Mouse (Mus musculus): Measurements from ENCODE around the gene Kank3. TPM values are rescaled to one million over a fixed set of nuclear protein-coding genes. Genes with fewer than 3 reads are reported as not detected.

Gene Kank3
- polyA plus RNA-seq (2015; fragmentation: Nextera tagmentation; extraction: Ambion mirVana) = 29.3 and 30.3 TPM in 2 replicates

GRCm38 (mm10) chr17:33810334-33811141, at the start of gene Kank3:
TSS of gene Kank3 (plus strand) at chr17:33810519.

DNA sequence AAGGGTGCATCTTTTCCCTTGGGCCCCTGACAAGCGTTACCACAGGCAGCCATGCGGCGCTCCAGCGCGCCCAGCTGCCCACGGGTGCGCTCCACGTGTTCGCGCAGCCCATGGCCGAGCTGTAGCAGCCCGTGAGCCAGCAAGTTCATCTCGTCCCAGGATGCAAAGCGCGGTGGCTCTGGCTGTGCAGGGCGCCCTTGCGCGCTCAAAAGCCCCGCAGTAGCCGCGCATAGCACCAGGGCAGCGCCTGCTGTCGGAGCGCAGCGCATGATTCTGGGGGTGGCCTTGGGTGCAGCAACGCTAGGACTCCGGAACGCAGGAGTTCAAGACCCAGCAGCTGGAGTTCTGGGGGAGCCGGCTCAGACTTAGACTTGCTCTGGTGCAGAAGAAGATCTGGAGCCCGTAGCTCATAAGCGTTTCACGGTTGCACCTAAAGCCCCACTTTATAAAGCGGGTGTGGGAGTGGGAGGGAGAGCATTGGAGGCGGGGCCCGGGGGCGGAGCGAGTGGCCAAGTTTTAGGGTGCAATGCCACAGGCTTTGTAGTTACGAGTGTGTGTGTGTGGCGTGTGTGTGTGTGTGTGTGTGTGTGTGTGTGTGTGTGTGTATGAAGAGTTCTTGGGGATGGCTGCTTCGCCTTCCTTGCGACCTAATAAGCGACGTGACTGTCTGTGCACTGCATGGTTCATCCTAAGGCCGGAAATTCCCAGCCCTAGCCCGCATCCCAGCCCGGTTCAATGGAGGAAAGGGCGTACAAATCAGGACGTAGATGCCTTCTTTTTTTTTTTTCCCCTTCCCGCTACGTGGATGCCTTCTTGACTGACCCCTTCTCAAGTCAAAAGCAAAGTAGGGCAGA, 29.0 kb upstream of the Kank3 start, which contains the start of gene Angptl4:
TSS of gene Angptl4 (minus strand) at position 707 of the 854 bp plus-strand sequence.

DNA sequence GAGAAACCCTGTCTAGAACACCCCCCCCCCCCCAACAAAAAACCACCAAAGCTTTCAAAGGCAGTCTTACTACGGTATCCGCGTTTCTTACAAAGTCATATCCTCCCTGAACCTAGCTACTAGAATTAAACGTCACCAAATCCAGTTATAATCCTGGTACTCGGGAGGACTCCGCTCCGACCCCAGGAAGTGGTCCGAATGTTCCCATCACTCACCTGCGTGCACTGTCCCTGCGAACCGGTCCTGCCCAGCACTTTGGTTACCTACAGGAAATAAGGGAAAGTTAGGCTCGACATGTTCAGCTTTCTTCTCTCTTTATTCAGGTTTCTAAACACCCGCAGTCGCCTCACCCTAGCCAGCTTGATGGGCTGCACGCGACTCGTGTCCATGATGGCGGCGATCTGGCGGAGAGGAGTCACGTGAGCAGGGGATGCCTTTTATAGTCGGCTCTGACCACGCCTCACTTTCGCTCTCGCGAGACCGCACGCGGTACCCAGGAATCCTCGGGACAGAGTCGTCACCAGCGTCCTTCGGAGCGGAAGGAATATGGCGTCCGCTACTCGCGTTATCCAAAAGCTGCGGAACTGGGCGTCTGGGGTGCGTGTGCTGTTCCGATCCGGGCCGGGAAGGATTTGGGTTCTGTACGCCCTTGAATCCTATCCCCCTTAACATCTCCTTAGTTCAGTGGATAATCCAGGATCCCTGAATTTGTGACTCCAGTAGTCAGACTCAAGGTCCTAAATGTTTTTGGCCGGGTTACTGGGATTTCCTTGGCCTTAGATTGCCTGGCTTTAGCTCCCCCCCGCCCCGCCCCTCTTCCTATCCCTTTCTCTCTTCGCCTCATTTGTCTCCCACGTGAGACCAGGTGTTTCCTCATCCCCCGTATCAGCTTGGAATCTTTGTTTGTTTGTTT, 14.0 kb downstream of the Kank3 start, which contains the start of the genes Rps28 and Ndufa7:
TSS of gene Rps28 (minus strand) at position 479 of the 913 bp plus-strand sequence.
TSS of gene Ndufa7 (plus strand) at position 489 of the 913 bp plus-strand sequence.

GRCm38 (mm10) chr17:33842966-33843795, 32.9 kb downstream of the Kank3 start, which contains the start of gene Cd320:
TSS of gene Cd320 (plus strand) at chr17:33843091.

Other genes starting within 250 kb of the Kank3 start
- gene Zfp414, start 181.4 kb upstream of the Kank3 start, polyA plus RNA-seq (2015; fragmentation: Nextera tagmentation; extraction: Ambion mirVana) = 24.4 and 25.3 TPM in 2 replicates
- 0.26 and 0.29 TPM in 2 replicates for gene Pram1, start 172.5 kb upstream of the Kank3 start, polyA plus RNA-seq (2015; fragmentation: Nextera tagmentation; extraction: Ambion mirVana)
- 96.2 and 131 TPM in 2 replicates for gene Hnrnpm, start 123.7 kb upstream of the Kank3 start, polyA plus RNA-seq (2015; fragmentation: Nextera tagmentation; extraction: Ambion mirVana)
- gene March2, start 91.8 kb upstream of the Kank3 start, polyA plus RNA-seq (2015; fragmentation: Nextera tagmentation; extraction: Ambion mirVana) = 75.3 and 77.9 TPM in 2 replicates
- 235 and 237 TPM in 2 replicates for gene Rab11b, start 50.0 kb upstream of the Kank3 start, polyA plus RNA-seq (2015; fragmentation: Nextera tagmentation; extraction: Ambion mirVana)
- gene Angptl4, start 28.7 kb upstream of the Kank3 start, polyA plus RNA-seq (2015; fragmentation: Nextera tagmentation; extraction: Ambion mirVana) = 76.0 and 98.6 TPM in 2 replicates
- gene Rps28, start 14.0 kb downstream of the Kank3 start, polyA plus RNA-seq (2015; fragmentation: Nextera tagmentation; extraction: Ambion mirVana) = 640 and 826 TPM in 2 replicates
- 501 and 563 TPM in 2 replicates for gene Ndufa7, start 14.1 kb downstream of the Kank3 start, polyA plus RNA-seq (2015; fragmentation: Nextera tagmentation; extraction: Ambion mirVana)
- 28.6 and 40.2 TPM in 2 replicates for gene Cd320, start 32.6 kb downstream of the Kank3 start, polyA plus RNA-seq (2015; fragmentation: Nextera tagmentation; extraction: Ambion mirVana)
- gene Gm7029, start 63.3 kb downstream of the Kank3 start, polyA plus RNA-seq (2015; fragmentation: Nextera tagmentation; extraction: Ambion mirVana) = not detected in 2 replicates
- gene Kifc1, start 80.1 kb downstream of the Kank3 start, polyA plus RNA-seq (2015; fragmentation: Nextera tagmentation; extraction: Ambion mirVana) = 1.4 and 2.0 TPM in 2 replicates
- 0.18 and 0.55 TPM in 2 replicates for gene Platr17, start 94.6 kb downstream of the Kank3 start, polyA plus RNA-seq (2015; fragmentation: Nextera tagmentation; extraction: Ambion mirVana)
- 22.3 and 22.6 TPM in 2 replicates for gene Daxx, start 98.9 kb downstream of the Kank3 start, polyA plus RNA-seq (2015; fragmentation: Nextera tagmentation; extraction: Ambion mirVana)
- 28.8 and 38.5 TPM in 2 replicates for gene Tapbp, start 105.4 kb downstream of the Kank3 start, polyA plus RNA-seq (2015; fragmentation: Nextera tagmentation; extraction: Ambion mirVana)
- gene Zbtb22, start 105.4 kb downstream of the Kank3 start, polyA plus RNA-seq (2015; fragmentation: Nextera tagmentation; extraction: Ambion mirVana) = 10.8 and 12.1 TPM in 2 replicates
- gene Rgl2, start 119.0 kb downstream of the Kank3 start, polyA plus RNA-seq (2015; fragmentation: Nextera tagmentation; extraction: Ambion mirVana) = 20.9 and 22.0 TPM in 2 replicates
- gene Pfdn6, start 129.8 kb downstream of the Kank3 start, polyA plus RNA-seq (2015; fragmentation: Nextera tagmentation; extraction: Ambion mirVana) = 91.1 and 107 TPM in 2 replicates
- 13.7 and 15.4 TPM in 2 replicates for gene Wdr46, start 130.1 kb downstream of the Kank3 start, polyA plus RNA-seq (2015; fragmentation: Nextera tagmentation; extraction: Ambion mirVana)
- gene B3galt4, start 141.0 kb downstream of the Kank3 start, polyA plus RNA-seq (2015; fragmentation: Nextera tagmentation; extraction: Ambion mirVana) = 5.6 and 7.0 TPM in 2 replicates
- gene Vps52, start 145.3 kb downstream of the Kank3 start, polyA plus RNA-seq (2015; fragmentation: Nextera tagmentation; extraction: Ambion mirVana) = 31.6 and 31.8 TPM in 2 replicates
- 1,060 and 1,200 TPM in 2 replicates for gene Rps18, start 145.5 kb downstream of the Kank3 start, polyA plus RNA-seq (2015; fragmentation: Nextera tagmentation; extraction: Ambion mirVana)
- gene H2-K1, start 189.8 kb downstream of the Kank3 start, polyA plus RNA-seq (2015; fragmentation: Nextera tagmentation; extraction: Ambion mirVana) = 49.2 and 107 TPM in 2 replicates
- gene Ring1, start 214.2 kb downstream of the Kank3 start, polyA plus RNA-seq (2015; fragmentation: Nextera tagmentation; extraction: Ambion mirVana) = 12.3 and 13.6 TPM in 2 replicates
- gene H2-Ke6, start 217.5 kb downstream of the Kank3 start, polyA plus RNA-seq (2015; fragmentation: Nextera tagmentation; extraction: Ambion mirVana) = 46.7 and 46.9 TPM in 2 replicates
- 82.1 and 94.7 TPM in 2 replicates for gene Slc39a7, start 221.2 kb downstream of the Kank3 start, polyA plus RNA-seq (2015; fragmentation: Nextera tagmentation; extraction: Ambion mirVana)
- gene Rxrb, start 221.3 kb downstream of the Kank3 start, polyA plus RNA-seq (2015; fragmentation: Nextera tagmentation; extraction: Ambion mirVana) = 31.9 and 33.4 TPM in 2 replicates
- gene Col11a2, start 228.9 kb downstream of the Kank3 start, polyA plus RNA-seq (2015; fragmentation: Nextera tagmentation; extraction: Ambion mirVana) = 1.9 and 5.7 TPM in 2 replicates